Mouse (Mus musculus) heart, embryonic 14.5 days (tissue): ENCODE results near the gene Plaur. TPM values are rescaled to one million over a fixed set of nuclear protein-coding genes. Genes with fewer than 3 reads are reported as not detected.

Experiments used
- ATAC-seq: fragments of 200-750 bp; cut with Nextera tagmentation; 2 replicates; pipeline ENCODE4 v1.8.0; 2017; ENCODE audit warnings: low read depth, moderate TSS enrichment; ENCODE audit not compliant: insufficient number of reproducible peaks, insufficient read depth, low FRiP score
- H3K27ac ChIP-seq, 2 experiments: fragments of 200-500 bp in 1 of 2; fragments of 300-500 bp in 1 of 2; sonication (generic) in 1 of 2; replicated peaks in 1 of 2; 2 replicates each; pipeline ENCODE4 v1.5.1; 2012 to 2014; ENCODE audit warnings: low read depth in 2 of 2, low read length in 2 of 2, control low read depth in 1 of 2, mild to moderate bottlenecking in 1 of 2, mixed read lengths in 1 of 2; ENCODE audit not compliant: control insufficient read depth in 1 of 2, insufficient read depth in 1 of 2
- H3K27me3 ChIP-seq: fragments of 300-500 bp; sonication (generic); 2 replicates; pipeline ENCODE4 v1.6.1; 2014; ENCODE audit warnings: mild to moderate bottlenecking, low read length, control low read depth; ENCODE audit not compliant: control insufficient read depth, insufficient read depth
- H3K36me3 ChIP-seq: fragments of 300-500 bp; sonication (generic); 2 replicates; pipeline ENCODE4 v1.6.1; 2014; ENCODE audit warnings: mild to moderate bottlenecking, control low read depth, low read length, mixed read lengths; ENCODE audit not compliant: control insufficient read depth, insufficient read depth
- H3K4me1 ChIP-seq, 2 experiments: fragments of 200-500 bp in 1 of 2; fragments of 300-500 bp in 1 of 2; sonication (generic) in 1 of 2; 2 replicates each; pipeline ENCODE4 v1.6.1; 2012 to 2014; ENCODE audit warnings: low read length in 2 of 2, control low read depth in 1 of 2, mixed read lengths in 1 of 2; ENCODE audit not compliant: control insufficient read depth in 2 of 2, insufficient read depth in 2 of 2
- H3K4me2 ChIP-seq: fragments of 300-500 bp; sonication (generic); 2 replicates; pipeline ENCODE4 v1.6.1; 2014; ENCODE audit warnings: mild to moderate bottlenecking, low read length
- H3K4me3 ChIP-seq, 2 experiments: fragments of 200-500 bp in 1 of 2; fragments of 300-500 bp in 1 of 2; sonication (generic) in 1 of 2; 2 replicates each; pipeline ENCODE4 v1.5.1; 2012 to 2014; ENCODE audit warnings: low read length in 2 of 2, mild to moderate bottlenecking in 2 of 2, control low read depth in 1 of 2, low read depth in 1 of 2, moderate library complexity in 1 of 2; ENCODE audit not compliant: control insufficient read depth in 1 of 2, insufficient read depth in 1 of 2
- H3K9ac ChIP-seq: fragments of 300-500 bp; sonication (generic); 2 replicates; pipeline ENCODE4 v1.6.1; 2014; ENCODE audit warnings: mild to moderate bottlenecking, low read length
- H3K9me3 ChIP-seq: fragments of 300-500 bp; sonication (generic); 2 replicates; pipeline ENCODE4 v1.6.1; 2016; ENCODE audit warnings: low read length, control low read depth; ENCODE audit not compliant: control insufficient read depth
- WGBS: fragments of 180-500 bp; shearing (Covaris S2); extraction: QIAGEN DNeasy Blood & Tissue Kit; methylation state at CpG from one replicate; pipeline ENCODE4 v1.1.7; 2014; 5-methylcytosine and 5-hydroxymethylcytosine counted together
- polyA plus RNA-seq: library from polyadenylated mRNA; unstranded; fragments of >200 nt; fragmentation: Nextera tagmentation; extraction: Ambion mirVana; gene quantifications from 2 replicates; pipeline ENCODE4 v1.2.1, GENCODE M21; 2014

The Plaur gene
- polyA plus RNA-seq, 1 experiment from 2014 or later, result 7.9 TPM

DNA sequence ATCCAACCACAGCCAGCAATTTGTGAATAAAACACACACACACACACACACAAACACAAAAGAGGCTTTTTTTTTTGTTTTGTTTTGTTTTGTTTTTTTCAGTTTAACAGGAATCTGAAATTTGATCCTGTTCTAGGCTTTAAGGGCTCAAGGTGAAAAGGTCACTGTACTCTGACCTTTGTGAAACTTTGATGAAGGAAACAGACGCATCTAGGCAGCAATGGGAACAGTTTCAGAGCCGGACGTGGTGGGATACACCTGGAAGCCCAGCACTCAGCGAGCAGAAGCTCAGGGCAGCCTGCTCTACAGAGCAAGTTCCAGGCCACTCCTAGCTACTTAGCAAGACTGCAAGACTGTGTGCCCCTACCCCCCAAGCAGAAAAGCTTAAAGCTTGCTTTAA lies 42.6 kb downstream of the Plaur start:
- Histone ChIP-seq H3K9ac (no peak overlapping the region), H3K36me3 (no peaks in the 10 kb centered on the region), H3K27me3 (peaks cover 43% of the 10 kb centered on the region), H3K9me3 (peaks cover 5% of the 10 kb centered on the region), H3K4me3 (no peak overlapping the region), H3K4me2 (no peak overlapping the region), H3K27ac (no peak overlapping the region), H3K4me1 (peaks cover 17 to 31% of the 10 kb centered on the region in 2 experiments)
- ATAC-seq, result no peak
- WGBS, result 21% methylated on average over 4 of the region's 4 CpGs

- peak overlapping the region; percentile 50 to 99 for H3K27ac ChIP-seq
- H3K36me3 ChIP-seq, result no peaks in the 10 kb centered on the region; the same call in 1 of the 2 replicates
- no peak for ATAC-seq
- H3K9me3 ChIP-seq, result peaks cover 5% of the 10 kb centered on the region
- peaks cover 36% of the 10 kb centered on the region for H3K27me3 ChIP-seq
- H3K4me3 ChIP-seq, result peak overlapping the region in 1 of 2 experiments; percentile 70; a peak in 1 of 4 replicates
- 27% methylated on average over 15 of the region's 15 CpGs for WGBS
- H3K4me2 ChIP-seq, result peak overlapping the region; percentile 80
- peaks cover 12 to 25% of the 10 kb centered on the region in 2 experiments for H3K4me1 ChIP-seq
- H3K9ac ChIP-seq, result peak overlapping the region; percentile 42; the same call in 1 of the 2 replicates
Measured at GRCm38 (mm10) chr7:24505447-24506064, 43.3 kb downstream of the Plaur start.

DNA sequence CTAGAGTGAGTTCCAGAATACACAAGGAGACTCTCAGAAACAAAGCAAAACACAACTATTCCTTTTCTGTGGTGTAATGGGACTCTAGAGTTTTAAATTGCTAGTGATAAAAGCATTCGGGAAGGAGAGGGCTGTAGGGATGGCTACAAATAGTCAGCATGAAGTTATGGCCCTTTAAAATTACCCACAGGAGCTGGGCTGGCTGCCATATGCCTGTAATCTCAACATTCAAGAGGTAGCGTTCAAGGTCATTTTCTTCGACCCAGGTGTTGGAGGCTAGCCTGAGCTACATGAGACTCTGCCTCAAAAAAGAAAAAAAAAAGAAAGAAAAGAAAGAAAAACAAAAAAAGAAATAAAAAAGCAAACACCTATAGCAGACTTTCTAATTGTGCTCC lies 43.8 kb downstream of the Plaur start:
- Histone ChIP-seq H3K27ac (peak overlapping the region; percentile 89 to 99), H3K36me3 (peaks cover 4% of the 10 kb centered on the region; the same call in 1 of the 2 replicates), H3K27me3 (peaks cover 31% of the 10 kb centered on the region), H3K4me2 (peak overlapping the region; percentile 80), H3K9ac (peak overlapping the region; percentile 96), H3K9me3 (no peaks in the 10 kb centered on the region; the same call in 1 of the 2 replicates), H3K4me3 (peak overlapping the region; percentile 64 to 70; a peak in 3 of 4 replicates), H3K4me1 (peaks cover 11 to 24% of the 10 kb centered on the region in 2 experiments)
- 8% methylated on average over 3 of the region's 3 CpGs for WGBS
- no peak for ATAC-seq

GRCm38 (mm10) chr7:24506476-24506837 lies 44.2 kb downstream of the Plaur start:
- Histone ChIP-seq H3K4me2 (peak overlapping the region; percentile 80), H3K4me1 (peaks cover 11 to 24% of the 10 kb centered on the region in 2 experiments), H3K36me3 (peaks cover 4% of the 10 kb centered on the region; the same call in 1 of the 2 replicates), H3K9me3 (no peaks in the 10 kb centered on the region), H3K4me3 (peak overlapping the region; percentile 64 to 70), H3K27me3 (peaks cover 27% of the 10 kb centered on the region), H3K27ac (peak overlapping the region; percentile 89 to 99), H3K9ac (peak overlapping the region; percentile 96)
- ATAC-seq, result no peak; the same call in 1 of the 2 replicates
- WGBS, result under 1% methylated on average over 12 of the region's 12 CpGs

DNA sequence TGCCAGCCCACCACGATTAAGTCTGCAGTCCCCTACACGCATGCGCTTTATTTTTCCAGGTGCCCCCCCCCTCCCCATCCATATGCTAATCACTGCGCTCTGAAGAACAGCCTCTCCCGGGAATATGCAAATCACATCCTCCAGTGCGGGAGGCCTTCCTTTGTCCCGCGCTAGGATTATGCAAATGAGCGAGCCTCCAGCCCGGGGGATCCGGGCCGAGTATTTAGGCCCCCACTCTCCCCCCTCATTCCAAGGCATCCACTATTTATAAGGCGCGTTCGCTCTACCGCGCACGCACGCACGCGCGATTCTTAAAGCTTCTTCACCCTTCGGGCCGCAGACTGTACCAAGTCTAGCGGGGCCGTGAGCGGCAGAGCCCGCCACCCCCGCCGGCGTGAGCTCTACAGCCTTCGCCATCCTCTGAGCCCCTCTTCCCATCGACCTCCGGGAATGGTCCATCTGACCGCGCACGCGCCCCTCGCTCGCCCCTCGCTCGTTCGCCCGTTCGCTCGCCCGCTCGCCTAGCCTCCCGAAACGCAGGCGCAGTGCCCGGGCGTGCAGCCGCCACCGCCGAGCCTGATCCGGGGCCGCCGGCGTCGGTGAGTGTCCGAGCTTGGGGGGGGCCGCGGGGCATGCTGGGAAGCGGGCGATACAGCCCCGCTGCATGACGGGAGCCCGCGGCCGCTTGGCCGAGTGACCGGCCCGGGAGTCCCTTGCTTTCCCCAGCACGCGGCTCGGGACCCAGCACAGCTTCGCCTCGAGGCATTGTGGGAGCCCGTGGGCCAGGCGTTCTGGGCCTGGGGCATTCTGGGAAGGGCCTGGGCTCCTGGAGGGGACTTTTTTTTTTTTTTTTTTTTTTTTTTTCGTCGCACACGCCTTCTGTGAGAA lies 44.8 kb downstream of the Plaur start, which contains the start of gene Zfp428:
Gene Zfp428, plus strand, starts transcription at position 169 of the 888 bp plus-strand sequence.
- peak within 1 kb of the TSS; percentile 96 for H3K9ac ChIP-seq
- no peaks in the 10 kb centered on the region for H3K9me3 ChIP-seq
- H3K4me1 ChIP-seq, result peaks cover 11 to 24% of the 10 kb centered on the region in 2 experiments
- ATAC-seq, result peak; percentile 85
- H3K4me3 ChIP-seq, result peak within 1 kb of the TSS; percentile 64 to 70
- under 1% methylated on average over 75 of the region's 84 CpGs for WGBS
- peaks cover 4% of the 10 kb centered on the region; the same call in 1 of the 2 replicates for H3K36me3 ChIP-seq
- H3K27me3 ChIP-seq, result peaks cover 21% of the 10 kb centered on the region
- peak within 1 kb of the TSS; percentile 80 for H3K4me2 ChIP-seq
- H3K27ac ChIP-seq, result peak within 1 kb of the TSS; percentile 89 to 99

DNA sequence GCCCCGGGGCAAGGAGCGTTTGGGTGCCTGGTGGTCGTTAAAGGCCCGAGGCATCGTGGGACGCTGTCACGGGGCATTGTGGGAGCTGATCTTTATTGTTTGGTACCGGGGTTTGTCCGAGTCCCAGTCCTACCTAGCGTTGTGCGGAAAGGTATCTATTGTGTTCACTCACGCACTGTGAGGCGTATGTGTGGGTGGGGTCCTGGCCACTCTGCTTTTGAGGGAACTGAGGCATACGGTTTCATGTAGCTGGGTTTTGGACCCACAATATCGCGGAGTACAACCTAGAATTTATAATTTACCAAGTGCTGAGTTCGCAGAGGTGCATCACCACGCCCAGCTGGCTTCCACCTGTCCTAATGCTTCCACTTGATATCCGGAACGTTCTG lies 45.4 kb downstream of the Plaur start:
- Histone ChIP-seq H3K4me1 (peaks cover 11 to 24% of the 10 kb centered on the region in 2 experiments), H3K27ac (peak overlapping the region; percentile 89 to 99), H3K4me2 (peak overlapping the region; percentile 80), H3K36me3 (peaks cover 4% of the 10 kb centered on the region; the same call in 1 of the 2 replicates), H3K9ac (peak overlapping the region; percentile 96), H3K9me3 (no peaks in the 10 kb centered on the region), H3K27me3 (peaks cover 15% of the 10 kb centered on the region; the same call in 1 of the 2 replicates), H3K4me3 (peak overlapping the region; percentile 64 to 70)
- 2% methylated on average over 20 of the region's 20 CpGs for WGBS
- ATAC-seq, result no peak

GRCm38 (mm10) chr7:24512355-24512754 lies 50.1 kb downstream of the Plaur start, which contains the start of gene AC161166.1:
TSS of gene AC161166.1 (minus strand) at chr7:24512455.
- H3K36me3 ChIP-seq, result peaks cover 20% of the 10 kb centered on the region
- 91% methylated on average over 7 of the region's 7 CpGs for WGBS
- no peak for ATAC-seq
- H3K4me3 ChIP-seq, result no peak within 1 kb of the TSS
- no peak within 1 kb of the TSS for H3K9ac ChIP-seq
- no peaks in the 10 kb centered on the region for H3K27me3 ChIP-seq
- H3K4me2 ChIP-seq, result no peak within 1 kb of the TSS
- no peak within 1 kb of the TSS for H3K27ac ChIP-seq
- no peaks in the 10 kb centered on the region for H3K4me1 ChIP-seq
- no peaks in the 10 kb centered on the region for H3K9me3 ChIP-seq
